9 mouse cellular contexts compared by ENCODE assay signal in genomic region chr2:92296402-92296801, GRCm38 (mm10).
DNase-seq lines count a peak whose midpoint lies in the region; ATAC-seq and TF ChIP-seq lines count a peak whose summit lies in the region.
"Had no signal": no experiment of that assay in that cellular context is flagged by ENCODE, and none has a peak within 500 bp of the region (broad histone marks: within the 10 kb centered on the region; RNA-seq: fewer than 3 reads in every experiment).

No protein-coding gene starts in this region.

- ATAC-seq in midbrain, embryonic 16.5 days = no peak

- H3K4me2 ChIP-seq in midbrain, embryonic 16.5 days (ENCODE audit: low read length) = no peak overlapping the region
- peak overlapping the region; percentile 42 for H3K4me2 ChIP-seq in myocyte (ENCODE audit: low read depth)
- H3K4me2 ChIP-seq: embryonic facial prominence, embryonic 15.5 days had no signal

- no peak overlapping the region for H3K9ac ChIP-seq in midbrain, embryonic 16.5 days (ENCODE audit: low read depth, low read length)
- H3K9ac ChIP-seq: embryonic facial prominence, embryonic 15.5 days had no signal

- peaks cover 26% of the 10 kb centered on the region for H3K4me1 ChIP-seq in midbrain, embryonic 10.5 days
- peaks cover 7% of the 10 kb centered on the region; the same call in 1 of the 2 replicates for H3K4me1 ChIP-seq in midbrain, embryonic 16.5 days (ENCODE audit: control insufficient read depth, insufficient read depth, low read length)
- no peaks in the 10 kb centered on the region for H3K4me1 ChIP-seq in cerebellum, adult 2 months (ENCODE audit: control insufficient read depth, insufficient read depth, low read length)

- H3K36me3 ChIP-seq in midbrain, embryonic 10.5 days = no peaks in the 10 kb centered on the region
- no peaks in the 10 kb centered on the region for H3K36me3 ChIP-seq in midbrain, embryonic 16.5 days (ENCODE audit: control insufficient read depth, insufficient read depth, low read length)
- H3K36me3 ChIP-seq in myocyte (ENCODE audit: control insufficient read depth, insufficient read depth) = no peaks in the 10 kb centered on the region
- H3K36me3 ChIP-seq: embryonic facial prominence, embryonic 15.5 days had no signal

- no peak overlapping the region for H3K4me3 ChIP-seq in midbrain, embryonic 10.5 days
- no peak overlapping the region for H3K4me3 ChIP-seq in midbrain, embryonic 16.5 days (ENCODE audit: low read depth, low read length)
- no peak overlapping the region for H3K4me3 ChIP-seq in cerebellum, adult 2 months (replicated peaks; ENCODE audit: insufficient read depth, low read depth, low read length)
- no peak overlapping the region for H3K4me3 ChIP-seq in myocyte
- H3K4me3 ChIP-seq: embryonic facial prominence, embryonic 15.5 days had no signal

- no peaks in the 10 kb centered on the region for H3K79me2 ChIP-seq in myocyte (ENCODE audit: control insufficient read depth, insufficient read depth)

- H3K9me3 ChIP-seq in midbrain, embryonic 10.5 days (replicated peaks) = no peaks in the 10 kb centered on the region
- no peaks in the 10 kb centered on the region for H3K9me3 ChIP-seq in midbrain, embryonic 16.5 days (replicated peaks; ENCODE audit: control insufficient read depth, low read length, poor library complexity, severe bottlenecking)
- H3K9me3 ChIP-seq: embryonic facial prominence, embryonic 15.5 days had no signal

- TF ChIP-seq POLR2A in cerebellum, adult 2 months (IDR thresholded peaks at IDR 0.05; ENCODE audit: borderline replicate concordance, insufficient read depth, low read length) = no peak
- TF ChIP-seq POLR2A in myocyte (IDR thresholded peaks at IDR 0.05; ENCODE audit: insufficient read length, low read depth) = no peak

- no peaks in the 10 kb centered on the region for H3K27me3 ChIP-seq in midbrain, embryonic 10.5 days (ENCODE audit: low read depth, poor library complexity, severe bottlenecking)
- no peaks in the 10 kb centered on the region for H3K27me3 ChIP-seq in midbrain, embryonic 16.5 days (ENCODE audit: control insufficient read depth, insufficient read depth, low read depth, low read length)
- H3K27me3 ChIP-seq in cerebellum, adult 2 months (ENCODE audit: control insufficient read depth, insufficient read depth, low read length) = no peaks in the 10 kb centered on the region
- no peaks in the 10 kb centered on the region for H3K27me3 ChIP-seq in myocyte (ENCODE audit: control insufficient read depth, insufficient read depth, insufficient read length)
- H3K27me3 ChIP-seq: embryonic facial prominence, embryonic 15.5 days had no signal

- DNase-seq in midbrain, embryonic 10.5 days (ENCODE audit: low spot score) = peak; percentile 62
- DNase-seq in cerebellum, adult 2 months = peak; percentile 76
- DNase-seq in frontal cortex, postnatal 25 days (ENCODE audit: low spot score in 2 of 2) = peak; percentile 62 to 63
- peak; percentile 79 for DNase-seq in kidney, adult 18-20 months
- DNase-seq in left cerebral cortex, postnatal 4 days = peak; percentile 83
- DNase-seq in telencephalon, adult 2 months (ENCODE audit: low read depth, low spot score) = peak; percentile 72

- no peak overlapping the region for H3K27ac ChIP-seq in midbrain, embryonic 10.5 days (replicated peaks)
- H3K27ac ChIP-seq in midbrain, embryonic 16.5 days (ENCODE audit: low read length) = no peak overlapping the region
- no peak overlapping the region for H3K27ac ChIP-seq in cerebellum, adult 2 months (ENCODE audit: insufficient read depth, low read length)
- H3K27ac ChIP-seq: embryonic facial prominence, embryonic 15.5 days had no signal

- WGBS in midbrain, embryonic 10.5 days = 13% methylated on average over 6 of the region's 6 CpGs
- WGBS in midbrain, embryonic 16.5 days = 5% methylated on average over 6 of the region's 6 CpGs
- WGBS in cerebellum, adult 2 months = 3% methylated on average over 6 of the region's 6 CpGs

- H3ac ChIP-seq in myocyte (ENCODE audit: control insufficient read depth, insufficient read length) = no peak overlapping the region

- peak; percentile 75 for TF ChIP-seq CTCF in cerebellum, adult 2 months (IDR thresholded peaks at IDR 0.05; ENCODE audit: borderline replicate concordance, insufficient read depth, low read depth, low read length)

- intact Hi-C loops in left cerebral cortex, postnatal 4 days (cut with DNase I) = no loop called here

TF ChIP-seq in myocyte, 11 proteins besides CTCF, POLR2A, EP300 and RAD21:
- TF ChIP-seq SRF (IDR thresholded peaks at IDR 0.05; ENCODE audit: control insufficient read depth, insufficient read length, low read depth) = no peak
- no peak for TF ChIP-seq POLR2AphosphoS2 (IDR thresholded peaks at IDR 0.05; ENCODE audit: insufficient read length, low read depth)
